Mouse (Mus musculus) liver, postnatal 0 days (tissue): ENCODE data around the gene Cnnm2. TPM values are rescaled to one million over a fixed set of nuclear protein-coding genes. Genes with fewer than 3 reads are reported as not detected.

ENCODE experiments used
- ATAC-seq: fragments of 200-750 bp; cut with Nextera tagmentation; 2 replicates; pipeline ENCODE4 v1.8.0; 2017; ENCODE audit warnings: mild to moderate bottlenecking, moderate library complexity
- DNase-seq: peaks from one replicate; pipeline ENCODE4 v3.0.0-alpha.2; 2016
- H3K27ac ChIP-seq: fragments of 300-500 bp; sonication (generic); 2 replicates; pipeline ENCODE4 v1.5.1; 2014; ENCODE audit warnings: antibody characterized with exemption, moderate library complexity, mild to moderate bottlenecking, low read depth
- H3K27me3 ChIP-seq: fragments of 300-500 bp; sonication (generic); 2 replicates; pipeline ENCODE4 v1.6.1; 2014; ENCODE audit warnings: low read length, control low read depth, mixed read lengths; ENCODE audit not compliant: insufficient read depth
- H3K36me3 ChIP-seq: fragments of 300-500 bp; sonication (generic); replicated peaks from 2 replicates; pipeline ENCODE4 v1.6.1; 2014; ENCODE audit warnings: mild to moderate bottlenecking, control low read depth, low read length, moderate library complexity, mixed read lengths; ENCODE audit not compliant: insufficient read depth
- H3K4me1 ChIP-seq: fragments of 300-500 bp; sonication (generic); 2 replicates; pipeline ENCODE4 v1.6.1; 2014; ENCODE audit warnings: antibody characterized with exemption, mild to moderate bottlenecking, control low read depth; ENCODE audit not compliant: insufficient read depth
- H3K4me2 ChIP-seq: fragments of 300-500 bp; sonication (generic); 2 replicates; pipeline ENCODE4 v1.6.1; 2014; ENCODE audit warnings: low read depth, mild to moderate bottlenecking, low read length, moderate library complexity, mixed read lengths
- H3K4me3 ChIP-seq: fragments of 300-500 bp; sonication (generic); 2 replicates; pipeline ENCODE4 v1.5.1; 2014; ENCODE audit warnings: low read depth, low read length
- H3K9ac ChIP-seq: fragments of 300-500 bp; sonication (generic); replicated peaks from 2 replicates; pipeline ENCODE4 v1.6.1; 2014; ENCODE audit warnings: mild to moderate bottlenecking, moderate library complexity
- H3K9me3 ChIP-seq: fragments of 300-500 bp; sonication (generic); 2 replicates; pipeline ENCODE4 v1.6.1; 2016; ENCODE audit warnings: mild to moderate bottlenecking, control low read depth, low read length, mixed read lengths
- CTCF ChIP-seq: sonication (generic); IDR thresholded peaks from 2 replicates; pipeline ENCODE4 v1.5.1; 2016; ENCODE audit warnings: antibody characterized with exemption, low read depth
- EP300 ChIP-seq: IDR thresholded peaks from 2 replicates; pipeline ENCODE4 v1.6.1; 2016; ENCODE audit warnings: antibody characterized with exemption, low read depth, mild to moderate bottlenecking
- WGBS: fragments of 180-500 bp; shearing (Covaris S2); extraction: QIAGEN DNeasy Blood & Tissue Kit; methylation state at CpG from one replicate; pipeline ENCODE4 v1.1.7; 2014; ENCODE audit not compliant: insufficient replicate concordance; 5-methylcytosine and 5-hydroxymethylcytosine counted together
- polyA plus RNA-seq: library from polyadenylated mRNA; unstranded; fragments of >200 nt; fragmentation: Nextera tagmentation; extraction: Ambion mirVana; gene quantifications from 2 replicates; pipeline ENCODE4 v1.2.1, GENCODE M21; 2015

Cnnm2 gene
- polyA plus RNA-seq, 1 experiment from 2014 or later, result 1.6 TPM

GRCm38 (mm10) chr19:46784038-46784437 is 22.6 kb downstream of the Cnnm2 start:
- TF ChIP-seq EP300 (no peak), CTCF (no peak)
- H3K27me3 ChIP-seq, result no peaks in the 10 kb centered on the region
- 58% methylated on average over 5 of the region's 5 CpGs for WGBS
- H3K27ac ChIP-seq, result no peak overlapping the region
- 0 out of 2 replicates have a peak overlapping the region, but pooled peaks have one; percentile 27 for H3K4me2 ChIP-seq
- no peaks in the 10 kb centered on the region for H3K9me3 ChIP-seq
- peaks cover 13% of the 10 kb centered on the region for H3K4me1 ChIP-seq
- H3K9ac ChIP-seq, result 0 out of 2 replicates have a peak overlapping the region, but pooled peaks have one; percentile 13
- ATAC-seq, result no peak
- no peak for DNase-seq
- no peaks in the 10 kb centered on the region for H3K36me3 ChIP-seq
- H3K4me3 ChIP-seq, result no peak overlapping the region

GRCm38 (mm10) chr19:46784502-46784901 is 23.1 kb downstream of the Cnnm2 start:
- no peak for DNase-seq
- Histone ChIP-seq H3K27me3 (no peaks in the 10 kb centered on the region), H3K9ac (no peak overlapping the region), H3K9me3 (no peaks in the 10 kb centered on the region), H3K4me1 (peaks cover 13% of the 10 kb centered on the region), H3K36me3 (no peaks in the 10 kb centered on the region), H3K4me3 (no peak overlapping the region), H3K27ac (no peak overlapping the region), H3K4me2 (no peak overlapping the region)
- peak; percentile 85 for ATAC-seq
- TF ChIP-seq EP300 (peak; percentile 75; the same call in 1 of the 2 replicates), CTCF (no peak)
- WGBS, result 36% methylated on average over 6 of the region's 6 CpGs

GRCm38 (mm10) chr19:46785633-46786032 is 24.2 kb downstream of the Cnnm2 start:
- H3K4me3 ChIP-seq, result no peak overlapping the region
- no peak for ATAC-seq
- TF ChIP-seq CTCF (no peak), EP300 (no peak)

DNA sequence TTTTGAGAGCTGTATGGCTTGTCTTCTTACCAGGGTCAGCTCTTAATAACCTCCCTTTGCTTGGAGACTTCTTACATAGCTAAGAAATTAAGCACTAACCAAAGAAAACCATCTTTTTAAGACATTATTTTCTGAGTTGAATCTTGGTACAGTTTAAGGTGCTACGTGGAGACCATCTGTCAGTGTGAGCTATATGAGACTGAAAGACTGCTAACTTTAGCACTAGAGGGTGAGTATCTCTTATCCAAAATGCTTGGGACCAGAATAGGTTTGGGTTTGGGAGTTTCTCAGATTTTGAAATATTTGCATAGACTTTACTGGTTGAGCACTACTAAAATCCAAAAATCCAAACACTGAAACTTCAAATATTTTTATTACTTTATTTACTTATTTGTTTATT is 28.4 kb downstream of the Cnnm2 start:
- ATAC-seq (no peak), DNase-seq (no peak)
- no peak overlapping the region for H3K4me2 ChIP-seq

More at GRCm38 (mm10) chr19:46785633-46786032, 24.2 kb downstream of the Cnnm2 start:
- Histone ChIP-seq H3K9ac (no peak overlapping the region), H3K36me3 (no peaks in the 10 kb centered on the region), H3K4me2 (no peak overlapping the region), H3K4me1 (peaks cover 13% of the 10 kb centered on the region), H3K9me3 (no peaks in the 10 kb centered on the region), H3K27ac (no peak overlapping the region), H3K27me3 (no peaks in the 10 kb centered on the region)
- DNase-seq, result no peak
- WGBS, result 78% methylated on average over 4 of the region's 4 CpGs

DNA sequence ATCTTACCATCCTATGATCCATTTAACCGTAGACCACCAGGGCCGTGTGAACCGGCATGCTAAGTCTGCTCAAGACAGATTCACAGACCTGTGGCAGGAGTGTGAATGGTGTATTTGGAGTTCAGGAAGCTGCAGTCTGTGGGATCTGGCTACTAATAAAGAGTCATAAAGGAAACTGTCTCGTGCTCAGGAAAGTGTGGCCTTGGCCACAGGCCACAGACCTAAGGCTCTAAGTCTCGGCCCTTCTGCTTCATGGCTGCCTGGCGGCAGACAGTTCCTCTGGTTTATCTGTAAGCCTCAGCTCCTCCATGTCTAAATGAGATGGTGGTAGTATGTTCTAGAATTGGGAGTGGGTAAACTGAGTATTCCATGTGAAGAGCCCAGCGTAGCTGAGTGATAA is 30.0 kb downstream of the Cnnm2 start:
- no peaks in the 10 kb centered on the region for H3K27me3 ChIP-seq
- 70% methylated on average over 7 of the region's 7 CpGs for WGBS
- no peaks in the 10 kb centered on the region for H3K36me3 ChIP-seq
- TF ChIP-seq EP300 (no peak), CTCF (no peak)
- H3K9me3 ChIP-seq, result no peaks in the 10 kb centered on the region
- H3K4me2 ChIP-seq, result no peak overlapping the region
- ATAC-seq (no peak), DNase-seq (no peak)
- no peaks in the 10 kb centered on the region for H3K4me1 ChIP-seq
- H3K27ac ChIP-seq, result no peak overlapping the region
- no peak overlapping the region for H3K9ac ChIP-seq
- no peak overlapping the region for H3K4me3 ChIP-seq

More for the DNA sequence above, 28.4 kb downstream of the Cnnm2 start:
- WGBS, result 93% methylated on average over 1 of the region's 1 CpGs
- Histone ChIP-seq H3K27ac (no peak overlapping the region), H3K4me1 (peaks cover 2% of the 10 kb centered on the region; the same call in 1 of the 2 replicates), H3K9me3 (no peaks in the 10 kb centered on the region), H3K9ac (no peak overlapping the region), H3K27me3 (no peaks in the 10 kb centered on the region), H3K4me3 (no peak overlapping the region), H3K36me3 (no peaks in the 10 kb centered on the region)
- no peak for TF ChIP-seq CTCF
- no peak for TF ChIP-seq EP300

DNA sequence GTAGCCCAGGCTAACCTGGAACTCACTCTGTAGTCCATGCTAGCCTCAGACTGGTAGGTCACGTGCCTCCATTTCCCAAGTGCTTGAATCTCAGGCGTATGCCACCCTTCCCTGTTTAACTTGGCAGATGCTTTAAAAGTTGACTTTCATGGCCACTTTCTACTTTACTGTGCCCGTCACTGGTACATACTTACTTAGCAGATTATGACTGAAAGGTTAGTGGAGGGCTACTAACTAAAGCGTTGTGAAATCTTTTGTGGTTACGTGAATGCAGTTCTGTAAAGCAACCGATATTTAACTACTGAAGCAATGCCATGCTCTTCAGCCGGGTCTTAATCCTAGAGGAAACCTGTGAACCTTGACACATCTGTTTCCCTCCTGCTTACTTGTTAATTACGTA is 30.5 kb downstream of the Cnnm2 start:
- H3K9me3 ChIP-seq, result no peaks in the 10 kb centered on the region
- no peaks in the 10 kb centered on the region for H3K27me3 ChIP-seq
- H3K4me3 ChIP-seq, result no peak overlapping the region
- H3K27ac ChIP-seq, result no peak overlapping the region
- WGBS, result 73% methylated on average over 8 of the region's 8 CpGs
- no peaks in the 10 kb centered on the region for H3K4me1 ChIP-seq
- ATAC-seq (no peak), DNase-seq (no peak)
- H3K9ac ChIP-seq, result no peak overlapping the region
- H3K36me3 ChIP-seq, result no peaks in the 10 kb centered on the region
- TF ChIP-seq CTCF, result no peak
- no peak overlapping the region for H3K4me2 ChIP-seq

DNA sequence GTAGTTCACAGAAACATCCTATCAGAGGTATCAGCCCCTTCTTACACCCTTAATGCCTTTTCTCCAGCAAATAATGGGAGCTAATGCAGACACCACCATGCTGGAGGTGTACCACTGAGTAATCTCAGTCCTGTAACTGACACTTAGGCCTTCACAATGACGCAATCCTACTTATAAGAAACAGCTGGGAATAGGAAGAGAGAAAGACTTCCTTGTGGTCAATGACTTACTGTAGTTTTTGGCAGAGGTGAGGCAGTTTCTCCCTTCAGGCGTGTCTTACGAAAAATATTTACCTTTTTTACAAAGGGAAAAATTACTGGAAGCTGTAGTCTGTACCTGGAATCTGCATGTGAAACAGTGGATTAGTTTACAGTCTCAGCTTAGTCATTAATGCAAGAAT is 31.1 kb downstream of the Cnnm2 start:
- Histone ChIP-seq H3K9me3 (no peaks in the 10 kb centered on the region), H3K4me2 (no peak overlapping the region), H3K4me3 (no peak overlapping the region), H3K9ac (no peak overlapping the region), H3K4me1 (no peaks in the 10 kb centered on the region), H3K27me3 (no peaks in the 10 kb centered on the region), H3K36me3 (no peaks in the 10 kb centered on the region), H3K27ac (no peak overlapping the region)
- ATAC-seq (no peak), DNase-seq (no peak)
- 81% methylated on average over 3 of the region's 3 CpGs for WGBS
- TF ChIP-seq CTCF (no peak), EP300 (no peak)
